Mouse (Mus musculus): Measurements from ENCODE around the gene Wdr89.

- TF ChIP-seq POLR2A (IDR thresholded peaks at IDR 0.05; ENCODE audit: borderline replicate concordance, extremely low read depth, insufficient read depth, insufficient read length, poor library complexity, severe bottlenecking) (no peak), CTCF (IDR thresholded peaks at IDR 0.05; ENCODE audit: borderline replicate concordance, extremely low read depth, insufficient read depth, insufficient read length) (no peak)
Observed at GRCm38 (mm10) chr12:75670611-75671010, 1.3 kb upstream of the Wdr89 start.

Measured in brain, embryonic 14.5 days (tissue).